14 mouse cellular contexts compared by ENCODE assay signal in genomic region chr2:5295098-5295497, GRCm38 (mm10).
"Had no signal": no experiment of that assay in that cellular context is flagged by ENCODE, and none has a peak within 500 bp of the region (broad histone marks: within the 10 kb centered on the region; RNA-seq: fewer than 3 reads in every experiment).

No protein-coding gene starts in this region.

- H3K4me1 ChIP-seq: limb, embryonic 12.5 days; megakaryocyte, embryonic 14.5 days; midbrain, embryonic 15.5 days; neural tube, embryonic 12.5 days had no signal

- DNase-seq: kidney, postnatal 25 days; layer of hippocampus, adult 9-11 months; layer of hippocampus, postnatal 36 days; lung, adult 2 months; lung, postnatal 36 days; thymus, postnatal 4 days had no signal

- H3K27ac ChIP-seq: limb, embryonic 12.5 days; liver, embryonic 14.5 days; midbrain, embryonic 15.5 days; neural tube, embryonic 12.5 days; stomach, postnatal 0 days had no signal

- H3K36me3 ChIP-seq: limb, embryonic 12.5 days; neural tube, embryonic 12.5 days had no signal

- ATAC-seq: lung, postnatal 0 days; midbrain, embryonic 15.5 days had no signal

- H3K4me3 ChIP-seq: limb, embryonic 12.5 days; megakaryocyte, embryonic 14.5 days; midbrain, embryonic 15.5 days; neural tube, embryonic 12.5 days had no signal

- H3K4me2 ChIP-seq: limb, embryonic 12.5 days; midbrain, embryonic 11.5 days; midbrain, embryonic 15.5 days; neural tube, embryonic 12.5 days had no signal

- H3K9ac ChIP-seq: limb, embryonic 12.5 days; liver, embryonic 14.5 days; midbrain, embryonic 15.5 days; neural tube, embryonic 12.5 days had no signal

- H3K27me3 ChIP-seq: limb, embryonic 12.5 days; midbrain, embryonic 15.5 days; neural tube, embryonic 12.5 days had no signal

- H3K9me3 ChIP-seq: limb, embryonic 12.5 days; megakaryocyte, embryonic 14.5 days; midbrain, embryonic 15.5 days; neural tube, embryonic 12.5 days had no signal
